Mouse (Mus musculus) forebrain, embryonic 16.5 days (tissue): Measurements from ENCODE around the gene Dnajc7. TPM values are rescaled to one million over a fixed set of nuclear protein-coding genes. Genes with fewer than 3 reads are reported as not detected.
"Not testable (repeated sequence)": the region's sequence is repeated elsewhere in the genome, so short reads cannot be mapped to it uniquely, and the experiment has no call there.

Experiments
- ATAC-seq: fragments of 200-750 bp; cut with Nextera tagmentation; 2 replicates; pipeline ENCODE4 v1.8.0; 2017; ENCODE audit warnings: mild to moderate bottlenecking, moderate library complexity
- H3K27ac ChIP-seq: fragments of 300-500 bp; sonication (generic); 2 replicates; pipeline ENCODE4 v1.5.1; 2014; ENCODE audit warnings: low read length, control low read depth
- H3K27me3 ChIP-seq: fragments of 300-500 bp; sonication (generic); replicated peaks from 2 replicates; pipeline ENCODE4 v1.6.1; 2014; ENCODE audit warnings: low read length; ENCODE audit not compliant: control insufficient read depth, insufficient read depth
- H3K36me3 ChIP-seq: fragments of 300-500 bp; sonication (generic); 2 replicates; pipeline ENCODE4 v1.6.1; 2014; ENCODE audit not compliant: control insufficient read depth, insufficient read depth
- H3K4me1 ChIP-seq: fragments of 300-500 bp; sonication (generic); replicated peaks from 2 replicates; pipeline ENCODE4 v1.6.1; 2014; ENCODE audit warnings: low read length; ENCODE audit not compliant: control insufficient read depth, insufficient read depth
- H3K4me2 ChIP-seq: fragments of 300-500 bp; sonication (generic); 2 replicates; pipeline ENCODE4 v1.6.1; 2014; ENCODE audit warnings: mild to moderate bottlenecking, low read length, control low read depth
- H3K4me3 ChIP-seq: fragments of 300-500 bp; sonication (generic); replicated peaks from 2 replicates; pipeline ENCODE4 v1.5.1; 2014; ENCODE audit warnings: mild to moderate bottlenecking, low read length, control low read depth
- H3K9ac ChIP-seq: fragments of 300-500 bp; sonication (generic); replicated peaks from 2 replicates; pipeline ENCODE4 v1.6.1; 2014; ENCODE audit warnings: low read depth, low read length, control low read depth
- H3K9me3 ChIP-seq: fragments of 300-500 bp; sonication (generic); 2 replicates; pipeline ENCODE4 v1.6.1; 2016; ENCODE audit warnings: low read length; ENCODE audit not compliant: control insufficient read depth
- whole genome bisulfite sequencing: fragments of 180-500 bp; shearing (Covaris S2); extraction: QIAGEN DNeasy Blood & Tissue Kit; methylation state at CpG from one replicate; pipeline ENCODE4 v1.1.7; 2014; 5-methylcytosine and 5-hydroxymethylcytosine counted together
- polyA plus RNA-seq: library from polyadenylated mRNA; unstranded; fragments of >200 nt; fragmentation: Nextera tagmentation; extraction: Ambion mirVana; gene quantifications from 2 replicates; pipeline ENCODE4 v1.2.1, GENCODE M21; 2015

The Dnajc7 gene
- polyA plus RNA-seq, 1 experiment from 2014 or later = 326 TPM

DNA sequence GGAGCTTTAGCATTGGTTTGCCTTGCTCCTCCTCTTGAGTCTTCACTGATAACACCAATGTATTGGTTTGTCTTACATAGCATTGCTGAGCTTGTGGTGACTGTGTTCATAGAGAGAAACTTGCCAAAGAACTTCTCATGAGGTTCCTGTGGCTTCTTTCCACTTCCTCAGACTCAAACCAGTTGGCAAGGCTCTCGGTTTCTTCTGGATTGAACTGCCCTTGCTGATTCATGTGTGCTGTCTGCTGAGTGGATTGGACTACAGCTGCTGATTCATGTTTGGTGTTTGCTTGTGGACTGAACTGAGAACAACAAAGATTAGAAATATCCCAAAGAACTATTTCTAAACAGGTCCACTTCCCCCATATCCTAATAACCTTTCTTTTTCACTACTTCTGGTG, 84.0 kb downstream of the Dnajc7 start:
- no peaks in the 10 kb centered on the region for H3K4me1 ChIP-seq
- no peak overlapping the region for H3K9ac ChIP-seq
- ATAC-seq = no peak
- no peak overlapping the region for H3K4me2 ChIP-seq
- WGBS = 74% methylated on average over 1 of the region's 1 CpGs
- H3K27ac ChIP-seq = no peak overlapping the region
- no peaks in the 10 kb centered on the region for H3K36me3 ChIP-seq
- H3K4me3 ChIP-seq = no peak overlapping the region
- H3K27me3 ChIP-seq = no peaks in the 10 kb centered on the region
- no peaks in the 10 kb centered on the region; the same call in 1 of the 2 replicates for H3K9me3 ChIP-seq

- not testable (repeated sequence) for ATAC-seq, H3K27me3 ChIP-seq, H3K4me3 ChIP-seq, H3K4me1 ChIP-seq, H3K9ac ChIP-seq, H3K27ac ChIP-seq, H3K9me3 ChIP-seq, H3K4me2 ChIP-seq, H3K36me3 ChIP-seq
- 87% methylated on average over 6 of the region's 6 CpGs for WGBS
These were observed 85.1 kb downstream of the Dnajc7 start for GRCm38 (mm10) chr11:100534821-100535220.

DNA sequence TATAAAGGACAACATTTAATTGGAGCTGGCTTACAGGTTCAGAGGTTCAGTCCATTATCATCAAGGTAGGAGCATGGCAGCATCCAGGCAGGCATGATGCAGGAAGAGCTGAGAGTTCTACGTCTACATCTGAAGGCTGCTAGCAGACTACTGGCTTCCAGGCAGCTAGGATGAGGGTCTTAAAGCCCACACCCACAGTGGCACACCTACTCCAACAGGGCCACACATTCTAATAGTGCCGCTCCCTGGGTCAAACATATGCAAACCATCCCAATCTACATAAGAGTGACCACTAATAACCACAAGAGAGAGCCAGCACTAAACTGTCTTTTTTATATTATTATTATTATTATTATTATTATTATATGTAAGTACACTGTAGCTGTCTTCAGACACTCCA, 85.6 kb downstream of the Dnajc7 start:
- WGBS = 77% methylated on average over 2 of the region's 2 CpGs
- ATAC-seq = not testable (repeated sequence)

GRCm38 (mm10) chr11:100533871-100534270, 86.1 kb downstream of the Dnajc7 start:
- Histone ChIP-seq H3K4me2 (no peak overlapping the region), H3K9me3 (no peaks in the 10 kb centered on the region; the same call in 1 of the 2 replicates), H3K4me1 (no peaks in the 10 kb centered on the region), H3K27me3 (no peaks in the 10 kb centered on the region), H3K36me3 (no peaks in the 10 kb centered on the region), H3K4me3 (no peak overlapping the region), H3K27ac (no peak overlapping the region), H3K9ac (no peak overlapping the region)
- ATAC-seq = no peak
- WGBS = 5% methylated on average over 6 of the region's 6 CpGs

More for the DNA sequence above, 85.6 kb downstream of the Dnajc7 start:
- not testable (repeated sequence) for H3K4me2 ChIP-seq, H3K4me3 ChIP-seq, H3K27ac ChIP-seq, H3K4me1 ChIP-seq, H3K9ac ChIP-seq, H3K36me3 ChIP-seq, H3K9me3 ChIP-seq, H3K27me3 ChIP-seq

Other genes with a start within 250 kb of the Dnajc7 start
- gene Jup, start 222.4 kb downstream of the Dnajc7 start, polyA plus RNA-seq = 56.2 and 62.0 TPM in 2 replicates
- 13.8 and 13.9 TPM in 2 replicates for gene P3h4, start 205.3 kb downstream of the Dnajc7 start, polyA plus RNA-seq
- gene Fkbp10, start 204.5 kb downstream of the Dnajc7 start, polyA plus RNA-seq = 18.4 and 25.6 TPM in 2 replicates
- gene Nt5c3b, start 178.4 kb downstream of the Dnajc7 start, polyA plus RNA-seq = 104 and 120 TPM in 2 replicates
- gene Klhl10, start 178.3 kb downstream of the Dnajc7 start, polyA plus RNA-seq = 0.62 and 0.80 TPM in 2 replicates
- 14.3 and 17.4 TPM in 2 replicates for gene Klhl11, start 147.4 kb downstream of the Dnajc7 start, polyA plus RNA-seq
- gene Acly, start 92.2 kb downstream of the Dnajc7 start, polyA plus RNA-seq = 242 and 248 TPM in 2 replicates
- gene Ttc25, start 74.6 kb downstream of the Dnajc7 start, polyA plus RNA-seq = 1.0 and 2.0 TPM in 2 replicates
- gene Cnp, start 45.3 kb downstream of the Dnajc7 start, polyA plus RNA-seq = 22.8 and 29.8 TPM in 2 replicates
- 85.6 and 96.1 TPM in 2 replicates for gene Nkiras2, start 924 bp downstream of the Dnajc7 start, polyA plus RNA-seq
- 0.80 TPM in 1 of 2 replicates, not detected in the other for gene Zfp385c, start 72.3 kb upstream of the Dnajc7 start, polyA plus RNA-seq
- gene Dhx58, start 84.1 kb upstream of the Dnajc7 start, polyA plus RNA-seq = 1.7 and 2.1 TPM in 2 replicates
- gene Kat2a, start 92.3 kb upstream of the Dnajc7 start, polyA plus RNA-seq = 57.6 and 57.8 TPM in 2 replicates
- gene Hspb9, start 93.7 kb upstream of the Dnajc7 start, polyA plus RNA-seq = not detected in 2 replicates
- 37.6 and 38.9 TPM in 2 replicates for gene Rab5c, start 118.0 kb upstream of the Dnajc7 start, polyA plus RNA-seq
- gene Kcnh4, start 139.8 kb upstream of the Dnajc7 start, polyA plus RNA-seq = 3.5 and 6.8 TPM in 2 replicates
- 0.92 TPM in 1 of 2 replicates, not detected in the other for gene Hcrt, start 142.8 kb upstream of the Dnajc7 start, polyA plus RNA-seq
- gene Ghdc, start 150.8 kb upstream of the Dnajc7 start, polyA plus RNA-seq = 2.5 and 5.0 TPM in 2 replicates
- 9.8 and 11.9 TPM in 2 replicates for gene Stat5b, start 230.6 kb upstream of the Dnajc7 start, polyA plus RNA-seq
- 1.0 and 1.2 TPM in 2 replicates for gene Stat5a, start 239.2 kb upstream of the Dnajc7 start, polyA plus RNA-seq